Mouse (Mus musculus) heart, embryonic 15.5 days (tissue): ENCODE measurements around the gene Nrip3. TPM values are rescaled to one million over a fixed set of nuclear protein-coding genes. Genes with fewer than 3 reads are reported as not detected.

Experiments
- ATAC-seq: fragments of 200-750 bp; cut with Nextera tagmentation; replicated peaks from 2 replicates; pipeline ENCODE4 v1.8.0; 2017; ENCODE audit warnings: low read depth, moderate TSS enrichment; ENCODE audit not compliant: insufficient number of reproducible peaks, insufficient read depth, low FRiP score
- H3K27ac ChIP-seq: fragments of 300-500 bp; sonication (generic); 2 replicates; pipeline ENCODE4 v1.5.1; 2015; ENCODE audit warnings: mild to moderate bottlenecking, inconsistent platforms
- H3K27me3 ChIP-seq: fragments of 300-500 bp; sonication (generic); 2 replicates; pipeline ENCODE4 v1.6.1; 2015; ENCODE audit warnings: inconsistent platforms
- H3K36me3 ChIP-seq: fragments of 300-500 bp; sonication (generic); 2 replicates; pipeline ENCODE4 v1.6.1; 2015; ENCODE audit warnings: mild to moderate bottlenecking, inconsistent platforms
- H3K4me1 ChIP-seq: fragments of 300-500 bp; sonication (generic); replicated peaks from 2 replicates; pipeline ENCODE4 v1.6.1; 2015; ENCODE audit warnings: inconsistent platforms
- H3K4me2 ChIP-seq: fragments of 300-500 bp; sonication (generic); 2 replicates; pipeline ENCODE4 v1.6.1; 2015; ENCODE audit warnings: inconsistent platforms, mild to moderate bottlenecking, moderate library complexity
- H3K4me3 ChIP-seq: fragments of 300-500 bp; sonication (generic); 2 replicates; pipeline ENCODE4 v1.5.1; 2015; ENCODE audit warnings: mild to moderate bottlenecking, inconsistent platforms
- H3K9ac ChIP-seq: fragments of 300-500 bp; sonication (generic); 2 replicates; pipeline ENCODE4 v1.6.1; 2015; ENCODE audit warnings: mild to moderate bottlenecking, inconsistent platforms
- H3K9me3 ChIP-seq: fragments of 300-500 bp; sonication (generic); replicated peaks from 2 replicates; pipeline ENCODE4 v1.6.1; 2016; ENCODE audit warnings: inconsistent platforms
- WGBS: fragments of 180-500 bp; shearing (Covaris S2); methylation state at CpG from one replicate; pipeline ENCODE4 v1.1.7; 2015; ENCODE audit warnings: mixed read lengths; 5-methylcytosine and 5-hydroxymethylcytosine counted together
- polyA plus RNA-seq: library from polyadenylated mRNA; unstranded; fragments of >200 nt; fragmentation: Nextera tagmentation; extraction: Ambion mirVana; gene quantifications from 2 replicates; pipeline ENCODE4 v1.2.1, GENCODE M21; 2015

Nrip3 gene
- polyA plus RNA-seq, 1 experiment from 2014 or later: 0.26 TPM

GRCm38 (mm10) chr7:109731626-109732025 lies 50.2 kb downstream of the Nrip3 start, which contains the start of gene Ascl3:
Ascl3 (minus strand) TSS chr7:109731726.
- Histone ChIP-seq H3K27me3 (no peaks in the 10 kb centered on the region), H3K4me2 (no peak within 1 kb of the TSS), H3K9ac (no peak within 1 kb of the TSS), H3K36me3 (peaks cover 12% of the 10 kb centered on the region), H3K4me3 (no peak within 1 kb of the TSS), H3K4me1 (peaks cover 9% of the 10 kb centered on the region), H3K27ac (no peak within 1 kb of the TSS), H3K9me3 (no peaks in the 10 kb centered on the region)
- WGBS: 89% methylated on average over 5 of the region's 5 CpGs
- ATAC-seq: no peak

GRCm38 (mm10) chr7:109723697-109724096 lies 58.1 kb downstream of the Nrip3 start, which contains the start of gene BC051019:
BC051019 (minus strand) TSS chr7:109723850.
- no peaks in the 10 kb centered on the region for H3K27me3 ChIP-seq
- no peak within 1 kb of the TSS for H3K4me2 ChIP-seq
- no peaks in the 10 kb centered on the region for H3K9me3 ChIP-seq
- no peaks in the 10 kb centered on the region for H3K36me3 ChIP-seq
- 91% methylated on average over 5 of the region's 5 CpGs for WGBS
- no peak within 1 kb of the TSS for H3K27ac ChIP-seq
- H3K4me1 ChIP-seq: no peaks in the 10 kb centered on the region; the same call in 1 of the 2 replicates
- no peak for ATAC-seq
- no peak within 1 kb of the TSS for H3K9ac ChIP-seq
- H3K4me3 ChIP-seq: no peak within 1 kb of the TSS

- H3K4me2 ChIP-seq: no peak overlapping the region
- no peak for ATAC-seq
- H3K9ac ChIP-seq: no peak overlapping the region
- H3K27ac ChIP-seq: no peak overlapping the region
- WGBS: 92% methylated on average over 8 of the region's 8 CpGs
- no peaks in the 10 kb centered on the region for H3K27me3 ChIP-seq
- H3K36me3 ChIP-seq: no peaks in the 10 kb centered on the region
- H3K4me3 ChIP-seq: no peak overlapping the region
- H3K4me1 ChIP-seq: no peaks in the 10 kb centered on the region
- H3K9me3 ChIP-seq: no peaks in the 10 kb centered on the region
Measured at GRCm38 (mm10) chr7:109723114-109723513, 58.7 kb downstream of the Nrip3 start.

- no peak overlapping the region for H3K9ac ChIP-seq
- H3K4me3 ChIP-seq: no peak overlapping the region
- H3K36me3 ChIP-seq: no peaks in the 10 kb centered on the region
- H3K9me3 ChIP-seq: no peaks in the 10 kb centered on the region
- H3K4me2 ChIP-seq: no peak overlapping the region
- H3K4me1 ChIP-seq: no peaks in the 10 kb centered on the region
- H3K27me3 ChIP-seq: no peaks in the 10 kb centered on the region
- ATAC-seq: no peak
- 94% methylated on average over 2 of the region's 2 CpGs for WGBS
- no peak overlapping the region for H3K27ac ChIP-seq
Measured at GRCm38 (mm10) chr7:109722618-109723017, 59.2 kb downstream of the Nrip3 start.

- Histone ChIP-seq H3K4me2 (no peak overlapping the region), H3K9me3 (no peaks in the 10 kb centered on the region), H3K27me3 (no peaks in the 10 kb centered on the region), H3K36me3 (no peaks in the 10 kb centered on the region), H3K27ac (no peak overlapping the region), H3K4me1 (no peaks in the 10 kb centered on the region), H3K4me3 (no peak overlapping the region), H3K9ac (no peak overlapping the region)
- WGBS: 62% methylated on average over 9 of the region's 9 CpGs
- no peak for ATAC-seq
Measured at GRCm38 (mm10) chr7:109719286-109719685, 62.5 kb downstream of the Nrip3 start.

- Histone ChIP-seq H3K9ac (no peak overlapping the region), H3K4me1 (peaks cover 13% of the 10 kb centered on the region), H3K27ac (no peak overlapping the region), H3K4me3 (no peak overlapping the region), H3K4me2 (no peak overlapping the region), H3K27me3 (no peaks in the 10 kb centered on the region), H3K9me3 (no peaks in the 10 kb centered on the region), H3K36me3 (peaks cover 8% of the 10 kb centered on the region)
- no peak for ATAC-seq
- WGBS: 85% methylated on average over 2 of the region's 2 CpGs
Measured at GRCm38 (mm10) chr7:109713434-109713982, 68.3 kb downstream of the Nrip3 start.

- H3K36me3 ChIP-seq: peaks cover 8% of the 10 kb centered on the region
- WGBS: 85% methylated on average over 7 of the region's 7 CpGs
- H3K27ac ChIP-seq: no peak overlapping the region
- no peak for ATAC-seq
- no peak overlapping the region for H3K9ac ChIP-seq
- H3K4me2 ChIP-seq: no peak overlapping the region
- H3K27me3 ChIP-seq: no peaks in the 10 kb centered on the region
- peaks cover 26% of the 10 kb centered on the region for H3K4me1 ChIP-seq
- H3K4me3 ChIP-seq: no peak overlapping the region
- H3K9me3 ChIP-seq: no peaks in the 10 kb centered on the region
Measured at GRCm38 (mm10) chr7:109712198-109712597, 69.6 kb downstream of the Nrip3 start.

GRCm38 (mm10) chr7:109710069-109710468 lies 71.8 kb downstream of the Nrip3 start:
- Histone ChIP-seq H3K9me3 (no peaks in the 10 kb centered on the region), H3K9ac (no peak overlapping the region), H3K4me2 (no peak overlapping the region), H3K27me3 (no peaks in the 10 kb centered on the region), H3K4me3 (no peak overlapping the region), H3K36me3 (peaks cover 8% of the 10 kb centered on the region), H3K27ac (peak overlapping the region; percentile 78), H3K4me1 (peaks cover 27% of the 10 kb centered on the region)
- 29% methylated on average over 1 of the region's 1 CpGs for WGBS
- no peak for ATAC-seq

- no peak overlapping the region for H3K4me2 ChIP-seq
Measured at GRCm38 (mm10) chr7:109708961-109709382, 72.9 kb downstream of the Nrip3 start.

More at GRCm38 (mm10) chr7:109708961-109709382, 72.9 kb downstream of the Nrip3 start:
- H3K4me3 ChIP-seq: no peak overlapping the region
- H3K4me1 ChIP-seq: peaks cover 27% of the 10 kb centered on the region
- no peaks in the 10 kb centered on the region for H3K27me3 ChIP-seq
- peak; percentile 63; the same call in 1 of the 2 replicates for ATAC-seq
- H3K9me3 ChIP-seq: no peaks in the 10 kb centered on the region
- no peak overlapping the region for H3K9ac ChIP-seq
- 17% methylated on average over 3 of the region's 3 CpGs for WGBS
- H3K36me3 ChIP-seq: peaks cover 8% of the 10 kb centered on the region
- peak overlapping the region; percentile 78 for H3K27ac ChIP-seq

Other genes starting within 250 kb of the Nrip3 start
- gene St5, start 78.4 kb downstream of the Nrip3 start, polyA plus RNA-seq: 30.4 and 35.5 TPM in 2 replicates
- 31.6 and 33.2 TPM in 2 replicates for gene Akip1, start 78.3 kb downstream of the Nrip3 start, polyA plus RNA-seq
- 0.24 TPM in 2 replicates for gene BC051019, start 58.2 kb downstream of the Nrip3 start, polyA plus RNA-seq
- gene Ascl3, start 50.3 kb downstream of the Nrip3 start, polyA plus RNA-seq: 0.36 TPM in 1 of 2 replicates, not detected in the other
- 56.4 and 57.1 TPM in 2 replicates for gene Tmem9b, start 29.1 kb downstream of the Nrip3 start, polyA plus RNA-seq
- 8.5 and 9.8 TPM in 2 replicates for gene Scube2, start 83.7 kb upstream of the Nrip3 start, polyA plus RNA-seq
- gene Dennd5a, start 178.4 kb upstream of the Nrip3 start, polyA plus RNA-seq: 37.8 and 38.7 TPM in 2 replicates
- 44.1 and 44.6 TPM in 2 replicates for gene Tmem41b, start 204.9 kb upstream of the Nrip3 start, polyA plus RNA-seq
- gene Ipo7, start 236.2 kb upstream of the Nrip3 start, polyA plus RNA-seq: 34.3 and 35.3 TPM in 2 replicates